Mouse (Mus musculus) gastrocnemius, postnatal 14 days (tissue): Measurements from ENCODE around the gene Fam133b. TPM values are rescaled to one million over a fixed set of nuclear protein-coding genes. Genes with fewer than 3 reads are reported as not detected.
"Not testable (repeated sequence)": the region's sequence is repeated elsewhere in the genome, so short reads cannot be mapped to it uniquely, and the experiment has no call there.

Experiments used
- DNase-seq: peaks from one replicate; pipeline ENCODE4 v3.0.0; 2021; ENCODE audit warnings: mixed read lengths
- intact Hi-C: fragments of 180-260 bp; cut with DNase I; formaldehyde crosslinking; loops from one replicate; pipeline ENCODE4 v1.15.1; 2025; ENCODE audit warnings: low total_unique reads
- total RNA-seq, 2 experiments: library from RNA; stranded (reverse); gene quantifications; 2 replicates each; pipeline ENCODE4 v1.2.3; 2021

The Fam133b gene
- total RNA-seq, 2 experiments from 2014 or later, result 12.6 to 14.2 TPM

GRCm38 (mm10) chr5:3515477-3515876, 28.2 kb upstream of the Fam133b start:
- DNase-seq, result no peak
- intact Hi-C loops, result loop anchor here (2.0 to 5.0 kb wide), 2 partner anchors 173 to 373 kb away; no protein-coding TSS in a partner anchor

GRCm38 (mm10) chr5:3516481-3517075, 27.1 kb upstream of the Fam133b start:
- no peak for DNase-seq
- intact Hi-C loops, result loop anchor here (5.0 kb wide), 1 partner anchor 374 kb away; no protein-coding TSS in a partner anchor

GRCm38 (mm10) chr5:3520493-3521359, 22.9 kb upstream of the Fam133b start:
- no peak for DNase-seq
- intact Hi-C loops, result no loop called here

- DNase-seq, result no peak
- intact Hi-C loops, result no loop called here
Observed at GRCm38 (mm10) chr5:3521741-3522140, 21.9 kb upstream of the Fam133b start.

GRCm38 (mm10) chr5:3522826-3523225, 20.8 kb upstream of the Fam133b start:
- intact Hi-C loops, result no loop called here
- DNase-seq, result no peak

- DNase-seq, result no peak
- intact Hi-C loops, result no loop called here
Observed at GRCm38 (mm10) chr5:3527041-3527691, 16.5 kb upstream of the Fam133b start.

GRCm38 (mm10) chr5:3529585-3530189, 13.9 kb upstream of the Fam133b start:
- DNase-seq, result no peak
- intact Hi-C loops, result no loop called here

- intact Hi-C loops, DNase-seq: not testable (repeated sequence)
Observed at GRCm38 (mm10) chr5:3532048-3532447, 11.6 kb upstream of the Fam133b start.

GRCm38 (mm10) chr5:3536592-3537212, 6.9 kb upstream of the Fam133b start:
- DNase-seq, result no peak
- intact Hi-C loops, result no loop called here

GRCm38 (mm10) chr5:3538505-3539472, 4.8 kb upstream of the Fam133b start:
- no peak for DNase-seq
- intact Hi-C loops, result no loop called here

- DNase-seq, result no peak
- intact Hi-C loops, result no loop called here
Observed at GRCm38 (mm10) chr5:3541871-3542270, 1.8 kb upstream of the Fam133b start.

GRCm38 (mm10) chr5:3544480-3544769, 792 bp downstream of the Fam133b start:
- intact Hi-C loops, result no loop called here

GRCm38 (mm10) chr5:3546226-3546625, 2.6 kb downstream of the Fam133b start:
- intact Hi-C loops, result no loop called here
- DNase-seq, result no peak

More at GRCm38 (mm10) chr5:3544480-3544769, 792 bp downstream of the Fam133b start:
- DNase-seq, result no peak

- intact Hi-C loops, result no loop called here
- DNase-seq, result no peak
Observed at GRCm38 (mm10) chr5:3551481-3551880, 7.8 kb downstream of the Fam133b start.

GRCm38 (mm10) chr5:3554198-3554597, 10.6 kb downstream of the Fam133b start:
- intact Hi-C loops, result no loop called here
- no peak for DNase-seq

GRCm38 (mm10) chr5:3571266-3571665, 27.6 kb downstream of the Fam133b start, which contains the start of gene 1700109H08Rik:
1700109H08Rik (plus strand) TSS chr5:3571566.
- intact Hi-C loops, result no loop called here

GRCm38 (mm10) chr5:3574825-3575224, 31.2 kb downstream of the Fam133b start:
- intact Hi-C loops, result no loop called here

More at GRCm38 (mm10) chr5:3571266-3571665, 27.6 kb downstream of the Fam133b start, which contains the start of gene 1700109H08Rik:
- no peak for DNase-seq

GRCm38 (mm10) chr5:3577939-3578338, 34.3 kb downstream of the Fam133b start:
- intact Hi-C loops, result no loop called here
- DNase-seq, result no peak

More at GRCm38 (mm10) chr5:3574825-3575224, 31.2 kb downstream of the Fam133b start:
- no peak for DNase-seq
